Mouse (Mus musculus) thymus, adult 2 months (tissue): ENCODE results near the gene Tmem178b. TPM values are rescaled to one million over a fixed set of nuclear protein-coding genes. Genes with fewer than 3 reads are reported as not detected.

Experiments used
- DNase-seq: peaks from one replicate; pipeline ENCODE4 v3.0.0; 2021
- H3K27ac ChIP-seq: fragments of 200-500 bp; 2 replicates; pipeline ENCODE4 v1.5.1; 2012; ENCODE audit warnings: low read length, control low read depth; ENCODE audit not compliant: control insufficient read depth, insufficient read depth
- H3K27me3 ChIP-seq: fragments of 200-500 bp; 2 replicates; pipeline ENCODE4 v1.6.1; 2012; ENCODE audit warnings: mild to moderate bottlenecking, low read length, moderate library complexity, mixed read lengths; ENCODE audit not compliant: control insufficient read depth, insufficient read depth
- H3K36me3 ChIP-seq: fragments of 200-500 bp; 2 replicates; pipeline ENCODE4 v1.6.1; 2012; ENCODE audit warnings: mild to moderate bottlenecking, low read length, moderate library complexity; ENCODE audit not compliant: control insufficient read depth, insufficient read depth
- H3K4me1 ChIP-seq: fragments of 200-500 bp; replicated peaks from 2 replicates; pipeline ENCODE4 v1.6.1; 2012; ENCODE audit warnings: low read length; ENCODE audit not compliant: control insufficient read depth, insufficient read depth
- H3K4me3 ChIP-seq: fragments of 200-500 bp; 2 replicates; pipeline ENCODE4 v1.5.1; 2012; ENCODE audit warnings: mild to moderate bottlenecking, low read length, control low read depth, moderate library complexity; ENCODE audit not compliant: control insufficient read depth, insufficient read depth
- CTCF ChIP-seq: fragments of 200-500 bp; IDR thresholded peaks from 2 replicates; pipeline ENCODE4 v1.5.1; 2012; ENCODE audit warnings: mild to moderate bottlenecking, control low read depth, low read length, moderate library complexity, borderline replicate concordance; ENCODE audit not compliant: control insufficient read depth, poor library complexity, insufficient read depth; ENCODE audit errors: extremely low read depth
- POLR2A ChIP-seq: fragments of 200-500 bp; IDR thresholded peaks from 2 replicates; pipeline ENCODE4 v1.6.1; 2012; ENCODE audit warnings: mild to moderate bottlenecking, low read length, control low read depth, moderate library complexity; ENCODE audit not compliant: control insufficient read depth, poor library complexity, insufficient read depth; ENCODE audit errors: extremely low read depth
- WGBS: fragments of 180-500 bp; shearing (Covaris S2); methylation state at CpG from one replicate; pipeline ENCODE4 v1.1.7; 2018; 5-methylcytosine and 5-hydroxymethylcytosine counted together
- polyA plus RNA-seq: library from polyadenylated mRNA; depleted of rRNA; stranded (reverse); fragments of >200 nt; gene quantifications from 2 replicates; pipeline ENCODE4 v1.2.3, GENCODE M21; 2012

Tmem178b gene
- polyA plus RNA-seq, 1 experiment = 0.13 TPM

DNA sequence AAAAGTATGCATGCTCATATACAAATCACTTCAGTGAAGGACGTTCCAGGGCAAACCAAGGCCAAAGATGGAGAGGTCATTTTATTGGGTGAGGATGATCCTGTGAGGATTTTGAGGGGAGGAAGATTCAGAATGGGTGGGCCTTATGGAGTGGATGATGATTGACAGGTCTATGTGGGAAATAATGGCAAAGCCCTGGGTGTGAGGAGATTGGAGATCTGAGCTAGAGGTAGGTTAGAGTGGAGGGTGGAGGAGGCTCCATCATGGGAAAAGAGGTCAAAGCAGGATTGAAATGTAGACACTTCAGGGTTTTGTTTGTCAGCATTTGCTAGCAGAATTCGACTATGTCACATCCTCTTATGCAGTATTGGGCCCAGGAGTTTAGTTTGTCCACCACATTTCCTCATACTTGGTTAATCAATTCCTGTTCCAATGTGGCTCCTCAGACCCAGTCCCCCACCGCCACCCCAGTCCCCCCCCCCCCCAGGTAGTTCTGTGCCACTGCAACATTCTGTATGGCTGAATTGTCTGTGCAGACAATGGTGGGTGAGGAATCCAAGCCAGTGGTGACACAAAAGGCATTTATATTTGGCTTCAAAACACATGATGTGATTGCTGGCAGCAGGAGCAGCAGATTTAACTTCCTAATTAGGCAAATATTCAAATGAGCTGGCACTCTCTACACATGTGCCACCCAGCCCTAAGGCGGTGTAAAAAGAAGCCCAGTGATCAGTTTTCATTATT lies 150.7 kb downstream of the Tmem178b start:
- no peak overlapping the region for H3K27ac ChIP-seq
- no peaks in the 10 kb centered on the region for H3K27me3 ChIP-seq
- WGBS = 85% methylated on average over 4 of the region's 4 CpGs
- no peak for TF ChIP-seq CTCF
- TF ChIP-seq POLR2A = no peak
- no peak for DNase-seq
- H3K4me1 ChIP-seq = no peaks in the 10 kb centered on the region
- H3K36me3 ChIP-seq = no peaks in the 10 kb centered on the region
- H3K4me3 ChIP-seq = no peak overlapping the region

- no peak overlapping the region for H3K27ac ChIP-seq
- WGBS = 87% methylated on average over 5 of the region's 5 CpGs
Observed at GRCm38 (mm10) chr6:40024336-40024934, 151.4 kb downstream of the Tmem178b start.

GRCm38 (mm10) chr6:40032901-40033300 lies 159.8 kb downstream of the Tmem178b start:
- TF ChIP-seq POLR2A = no peak
- TF ChIP-seq CTCF = no peak
- no peaks in the 10 kb centered on the region for H3K36me3 ChIP-seq
- no peak overlapping the region for H3K27ac ChIP-seq
- DNase-seq = no peak
- no peaks in the 10 kb centered on the region for H3K27me3 ChIP-seq
- H3K4me1 ChIP-seq = no peaks in the 10 kb centered on the region
- H3K4me3 ChIP-seq = no peak overlapping the region

More at GRCm38 (mm10) chr6:40024336-40024934, 151.4 kb downstream of the Tmem178b start:
- no peaks in the 10 kb centered on the region for H3K4me1 ChIP-seq
- no peaks in the 10 kb centered on the region for H3K27me3 ChIP-seq
- no peak for DNase-seq
- TF ChIP-seq CTCF (no peak), POLR2A (no peak)
- H3K36me3 ChIP-seq = no peaks in the 10 kb centered on the region
- no peak overlapping the region for H3K4me3 ChIP-seq

DNA sequence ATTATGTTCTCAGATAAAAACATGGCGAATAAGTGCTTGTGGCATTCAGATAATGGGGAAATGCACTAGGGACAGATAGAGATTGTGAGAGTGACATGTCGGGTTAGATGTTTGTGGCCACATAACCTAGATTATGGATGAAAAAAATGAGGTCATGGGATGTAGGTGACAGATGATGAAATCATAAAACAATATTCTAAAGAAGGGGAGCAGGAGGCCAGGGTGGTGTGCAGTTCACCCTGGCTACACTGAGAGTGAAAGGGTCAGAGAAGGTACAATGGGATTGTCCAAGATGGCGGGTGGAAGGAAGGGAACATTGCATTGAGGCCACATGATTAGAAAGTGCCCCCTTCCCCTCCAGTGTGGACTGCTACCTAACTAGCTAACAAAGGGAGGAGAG lies 160.9 kb downstream of the Tmem178b start:
- Histone ChIP-seq H3K4me1 (no peaks in the 10 kb centered on the region), H3K36me3 (no peaks in the 10 kb centered on the region), H3K27ac (no peak overlapping the region), H3K4me3 (no peak overlapping the region), H3K27me3 (no peaks in the 10 kb centered on the region)
- WGBS = 95% methylated on average over 3 of the region's 3 CpGs
- TF ChIP-seq POLR2A = no peak
- no peak for TF ChIP-seq CTCF
- no peak for DNase-seq

DNA sequence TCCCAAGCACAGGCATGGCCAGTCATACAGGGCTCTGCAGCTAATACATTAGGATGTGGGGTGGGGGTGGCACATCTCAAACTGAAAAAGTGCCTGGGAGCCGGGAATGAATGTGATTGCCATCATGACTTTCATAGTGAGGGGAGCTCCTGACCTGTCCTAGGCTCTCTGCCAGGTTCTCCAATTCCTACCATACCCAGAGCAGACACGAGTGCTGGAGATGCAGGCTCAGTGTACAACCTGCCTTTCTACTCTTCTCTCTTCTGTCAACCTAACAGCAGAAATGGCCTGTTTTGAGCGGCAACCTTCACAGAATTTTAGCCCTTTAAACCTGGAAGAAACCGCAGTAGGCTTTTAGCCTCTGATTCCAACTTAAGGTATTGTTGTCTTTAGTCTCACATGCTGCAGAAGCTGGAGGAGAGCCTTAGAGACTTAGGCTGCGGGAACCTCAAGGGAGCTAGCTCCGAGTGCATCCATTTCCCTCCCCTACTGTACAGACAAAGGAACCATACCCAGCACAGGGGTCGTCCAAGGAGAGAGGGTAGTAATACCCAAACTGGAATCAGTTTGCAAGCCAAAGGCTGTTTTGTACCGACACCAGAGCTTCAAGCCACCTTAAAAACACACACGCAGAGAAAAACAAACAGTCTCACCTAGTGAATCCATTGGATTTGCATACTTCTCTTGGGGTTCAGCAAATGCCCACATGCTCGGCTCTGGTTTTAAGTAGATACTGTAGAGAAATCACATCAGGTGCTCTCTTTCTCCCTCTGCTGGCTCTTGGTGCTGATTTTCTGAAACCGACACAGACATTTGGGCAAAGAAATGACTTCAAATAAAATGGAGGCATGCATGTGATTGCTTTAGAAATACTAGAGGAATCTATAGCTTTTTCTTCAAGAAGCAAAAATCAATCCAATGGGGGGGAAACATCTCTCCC lies 176.2 kb downstream of the Tmem178b start:
- no peaks in the 10 kb centered on the region for H3K27me3 ChIP-seq
- no peaks in the 10 kb centered on the region for H3K4me1 ChIP-seq
- H3K36me3 ChIP-seq = no peaks in the 10 kb centered on the region
- TF ChIP-seq CTCF (no peak), POLR2A (no peak)
- no peak for DNase-seq
- no peak overlapping the region for H3K27ac ChIP-seq
- H3K4me3 ChIP-seq = no peak overlapping the region
- 50% methylated on average over 11 of the region's 11 CpGs for WGBS

DNA sequence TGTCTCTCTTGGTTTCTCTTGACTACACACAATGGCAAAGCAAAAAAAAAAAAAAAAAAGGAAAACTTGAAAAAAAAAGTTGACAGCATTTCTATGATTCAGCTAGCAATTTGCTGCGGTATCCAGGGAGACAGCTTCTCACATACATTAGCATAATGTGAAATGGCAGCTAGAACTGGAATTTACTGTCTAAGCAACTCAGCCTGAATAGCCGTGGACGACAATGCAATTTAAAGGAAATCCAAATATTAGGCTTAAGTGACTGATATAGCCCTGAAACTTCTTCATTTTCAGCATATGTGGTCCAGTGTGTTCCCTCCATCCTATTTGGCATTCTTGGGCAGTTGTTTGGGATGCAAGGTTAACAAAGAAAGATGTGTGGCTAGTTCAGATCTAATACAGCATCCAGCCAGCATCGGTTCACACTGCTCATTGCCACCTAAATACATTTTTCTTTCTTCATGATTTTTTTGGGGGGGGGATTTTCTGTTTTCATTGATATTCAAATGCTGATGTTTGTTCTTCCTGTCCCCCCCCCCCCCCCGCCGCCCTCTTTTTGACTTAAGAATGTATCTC lies 176.9 kb downstream of the Tmem178b start:
- no peaks in the 10 kb centered on the region for H3K4me1 ChIP-seq
- H3K27ac ChIP-seq = no peak overlapping the region
- 88% methylated on average over 6 of the region's 6 CpGs for WGBS
- H3K27me3 ChIP-seq = no peaks in the 10 kb centered on the region
- H3K36me3 ChIP-seq = no peaks in the 10 kb centered on the region
- no peak for TF ChIP-seq CTCF
- TF ChIP-seq POLR2A = no peak
- no peak for DNase-seq
- H3K4me3 ChIP-seq = no peak overlapping the region
